Mouse (Mus musculus) inflammation-experienced regulatory T-cells, adult 6 months (primary cell): Measurements from ENCODE around the gene Triobp. TPM values are rescaled to one million over a fixed set of nuclear protein-coding genes. Genes with fewer than 3 reads are reported as not detected.
"Not testable (repeated sequence)": the region's sequence is repeated elsewhere in the genome, so short reads cannot be mapped to it uniquely, and the experiment has no call there.

ENCODE experiments used
- ATAC-seq: one replicate; pipeline ENCODE4 v1.8.0; 2017
- polyA plus RNA-seq, 3 experiments: library from polyadenylated mRNA; unstranded; fragments of 100-300 nt; shearing (Covaris generic); gene quantifications; one replicate each; pipeline ENCODE4 v1.2.1; 2017

Triobp gene
- polyA plus RNA-seq, 3 experiments from 2014 or later: 14.8 to 27.1 (median 20.3) TPM

DNA sequence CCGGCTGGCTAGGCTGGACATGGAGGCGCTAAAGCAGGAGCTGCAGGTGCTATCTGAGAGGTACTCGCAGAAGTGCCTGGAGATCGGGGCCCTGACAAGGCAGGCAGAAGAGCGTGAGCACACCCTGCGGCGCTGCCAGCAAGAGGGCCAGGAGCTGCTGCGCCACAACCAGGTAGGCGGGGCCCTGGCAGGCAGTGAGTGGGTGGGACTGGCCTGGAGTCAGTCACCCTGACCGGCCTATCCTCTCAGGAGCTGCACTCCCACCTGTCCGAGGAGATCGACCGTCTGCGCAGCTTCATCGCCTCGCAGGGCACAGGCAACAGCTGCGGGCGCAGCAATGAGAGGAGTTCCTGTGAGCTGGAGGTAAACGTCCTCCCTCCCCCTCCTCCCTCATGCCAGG, 54.5 kb downstream of the Triobp start:
- ATAC-seq: no peak

GRCm38 (mm10) chr15:79003079-79003478, 55.6 kb downstream of the Triobp start:
- ATAC-seq: no peak

- ATAC-seq: no peak
These were observed 58.1 kb downstream of the Triobp start for GRCm38 (mm10) chr15:79005581-79005980.

- ATAC-seq: no peak
These were observed 59.1 kb downstream of the Triobp start for GRCm38 (mm10) chr15:79006638-79007037.

DNA sequence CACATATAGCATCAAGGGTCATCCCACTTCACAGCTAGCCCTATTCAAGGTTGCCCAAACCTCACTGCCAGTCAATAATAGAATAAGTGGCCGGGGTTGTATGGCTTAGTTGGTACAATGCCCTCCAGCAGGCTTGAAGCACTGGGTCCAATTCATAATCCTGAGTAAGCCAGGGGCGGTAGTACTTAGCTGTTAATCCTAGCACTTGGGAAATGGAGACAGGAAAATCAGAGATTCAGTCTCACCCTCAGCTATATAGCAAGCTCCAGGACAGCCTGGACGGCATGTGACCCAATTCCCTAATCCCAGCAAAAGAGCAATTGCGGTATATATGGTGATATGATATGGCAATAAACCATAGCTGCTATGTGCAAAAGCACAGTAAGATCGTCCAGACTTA, 59.5 kb downstream of the Triobp start:
- no peak for ATAC-seq

DNA sequence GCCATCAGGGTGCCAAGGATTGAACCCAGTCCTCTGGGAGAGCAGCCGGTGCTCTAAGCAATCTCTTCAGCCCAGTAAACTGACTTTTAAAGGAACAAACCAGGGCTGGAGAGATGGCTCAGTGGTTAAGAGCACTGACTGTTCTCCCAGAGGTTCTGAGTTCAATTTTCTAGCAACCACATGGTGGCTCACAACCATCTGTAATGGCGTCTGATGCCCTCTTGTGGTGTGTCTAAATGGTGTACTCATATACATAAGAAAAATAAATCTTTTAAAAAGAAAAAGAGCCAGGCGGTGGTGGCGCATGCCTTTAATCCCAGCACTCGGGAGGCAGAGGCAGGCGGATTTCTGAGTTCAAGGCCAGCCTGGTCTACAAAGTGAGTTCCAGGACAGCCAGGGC, 60.3 kb downstream of the Triobp start:
- not testable (repeated sequence) for ATAC-seq

GRCm38 (mm10) chr15:79009734-79010133, 62.2 kb downstream of the Triobp start:
- no peak for ATAC-seq

- ATAC-seq: no peak
These were observed 64.0 kb downstream of the Triobp start for GRCm38 (mm10) chr15:79011550-79011949.

DNA sequence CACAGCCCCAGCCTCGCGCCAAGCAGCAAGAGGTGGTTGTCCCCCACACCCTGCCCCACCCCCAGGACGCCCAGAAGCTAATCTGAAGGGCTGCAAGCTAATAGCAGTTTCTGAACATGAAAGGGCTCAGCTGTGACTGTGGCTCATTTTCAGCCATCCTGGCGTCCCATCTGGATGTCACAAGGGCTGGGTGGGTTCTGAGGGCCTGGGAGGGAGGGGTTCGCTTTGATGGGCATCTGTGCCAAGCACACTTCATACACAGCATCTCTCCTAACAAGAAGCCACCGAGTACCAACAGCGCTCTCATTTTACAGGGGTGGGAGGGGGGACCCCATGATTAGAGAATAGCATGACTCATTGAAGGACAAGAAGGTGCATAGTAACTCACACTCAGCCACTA, 65.9 kb downstream of the Triobp start:
- ATAC-seq: no peak

- ATAC-seq: no peak
These were observed 70.7 kb downstream of the Triobp start for GRCm38 (mm10) chr15:79018191-79018590.

GRCm38 (mm10) chr15:79018886-79019285, 71.4 kb downstream of the Triobp start:
- ATAC-seq: no peak

GRCm38 (mm10) chr15:79022671-79023230, 75.2 kb downstream of the Triobp start:
- ATAC-seq: no peak

DNA sequence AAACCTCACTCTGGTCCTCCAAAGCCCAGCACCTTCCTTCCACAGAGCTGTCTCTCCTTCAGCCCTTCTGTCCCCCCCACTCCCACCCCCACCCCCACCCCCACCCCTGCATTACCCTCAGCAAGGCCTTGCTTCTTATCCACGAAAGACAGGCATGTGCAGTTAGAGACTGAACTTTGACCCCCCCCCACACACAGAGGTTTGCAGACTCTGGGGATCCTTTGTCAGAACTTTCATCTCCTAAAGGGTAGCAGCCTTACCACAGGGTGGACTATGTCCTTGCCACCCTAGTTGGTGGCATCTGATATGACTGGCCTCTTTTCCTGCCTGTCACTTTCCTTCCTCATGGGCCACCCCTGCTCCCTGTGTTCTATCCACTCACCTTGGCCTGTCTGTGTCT, 75.8 kb downstream of the Triobp start:
- no peak for ATAC-seq

GRCm38 (mm10) chr15:79025687-79026308, 78.3 kb downstream of the Triobp start:
- no peak for ATAC-seq

GRCm38 (mm10) chr15:79026511-79027290, 79.2 kb downstream of the Triobp start:
- no peak for ATAC-seq

DNA sequence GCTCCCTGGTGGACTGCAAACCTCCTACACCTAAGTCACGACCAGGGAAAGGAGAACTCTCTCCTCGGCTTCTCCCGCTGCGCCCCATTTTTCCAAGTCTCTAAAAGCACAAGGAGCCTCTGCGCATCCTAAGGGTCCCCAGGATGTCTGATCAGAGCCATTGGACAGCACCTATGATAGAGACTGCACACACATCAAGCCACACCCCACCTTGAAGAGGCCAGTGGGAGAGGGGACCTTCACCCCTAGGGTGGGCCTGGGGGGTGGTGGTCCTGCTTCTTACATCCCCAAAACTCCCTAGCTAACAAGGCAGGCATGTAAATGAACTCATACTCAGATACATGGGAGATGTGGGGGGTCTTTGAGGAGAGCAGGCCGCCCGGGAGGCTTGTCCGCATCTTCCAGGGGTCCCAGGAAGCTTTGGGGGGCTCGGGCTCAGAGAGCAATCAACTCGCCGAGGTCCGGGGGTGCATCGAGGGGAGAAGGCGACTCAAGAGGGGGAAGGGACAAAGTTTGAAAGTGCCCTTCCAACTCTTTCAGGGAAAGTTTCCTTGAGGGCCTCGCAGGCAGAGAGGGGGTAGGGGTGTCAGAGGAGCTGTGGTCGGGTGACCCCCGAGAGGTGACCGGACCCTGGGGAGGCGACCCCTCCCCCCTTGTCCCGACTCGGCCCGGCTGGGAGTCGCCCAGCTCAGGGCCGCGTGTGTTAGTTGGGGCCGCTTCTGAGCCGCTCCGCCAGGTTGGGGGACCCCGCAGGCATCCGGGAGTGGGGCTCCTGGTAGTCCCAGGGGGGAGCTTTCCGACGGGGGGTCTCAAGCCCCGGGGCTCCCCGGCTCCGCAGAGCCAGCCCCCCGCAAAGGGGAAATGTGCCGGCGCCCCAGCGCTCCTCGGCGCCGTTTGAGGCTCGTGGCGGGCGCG, 80.0 kb downstream of the Triobp start:
- no peak for ATAC-seq

GRCm38 (mm10) chr15:79028237-79028738, 80.8 kb downstream of the Triobp start, which contains the start of gene H1f0:
TSS of gene H1f0 (plus strand) at chr15:79028450.
- ATAC-seq: peak; percentile 75

DNA sequence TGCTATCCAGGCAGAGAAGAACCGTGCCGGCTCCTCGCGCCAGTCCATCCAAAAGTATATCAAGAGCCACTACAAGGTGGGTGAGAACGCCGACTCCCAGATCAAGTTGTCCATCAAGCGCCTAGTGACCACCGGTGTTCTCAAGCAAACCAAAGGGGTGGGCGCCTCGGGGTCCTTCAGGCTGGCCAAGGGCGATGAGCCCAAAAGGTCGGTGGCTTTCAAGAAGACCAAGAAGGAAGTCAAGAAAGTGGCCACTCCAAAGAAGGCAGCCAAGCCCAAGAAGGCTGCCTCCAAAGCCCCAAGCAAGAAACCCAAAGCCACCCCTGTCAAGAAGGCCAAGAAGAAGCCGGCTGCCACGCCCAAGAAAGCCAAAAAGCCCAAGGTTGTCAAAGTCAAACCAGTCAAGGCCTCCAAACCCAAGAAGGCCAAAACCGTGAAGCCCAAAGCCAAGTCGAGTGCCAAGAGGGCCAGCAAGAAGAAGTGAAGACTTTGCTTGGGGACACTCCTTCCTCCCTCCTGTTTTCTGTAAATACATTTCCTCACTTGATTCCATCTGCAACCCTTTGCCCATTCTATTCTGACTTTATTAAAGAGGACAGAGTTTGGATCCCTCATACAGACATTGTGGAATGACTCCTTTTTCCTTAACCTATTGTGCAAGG, 81.4 kb downstream of the Triobp start:
- no peak for ATAC-seq

- ATAC-seq: no peak
These were observed 82.2 kb downstream of the Triobp start for GRCm38 (mm10) chr15:79029519-79030241.

DNA sequence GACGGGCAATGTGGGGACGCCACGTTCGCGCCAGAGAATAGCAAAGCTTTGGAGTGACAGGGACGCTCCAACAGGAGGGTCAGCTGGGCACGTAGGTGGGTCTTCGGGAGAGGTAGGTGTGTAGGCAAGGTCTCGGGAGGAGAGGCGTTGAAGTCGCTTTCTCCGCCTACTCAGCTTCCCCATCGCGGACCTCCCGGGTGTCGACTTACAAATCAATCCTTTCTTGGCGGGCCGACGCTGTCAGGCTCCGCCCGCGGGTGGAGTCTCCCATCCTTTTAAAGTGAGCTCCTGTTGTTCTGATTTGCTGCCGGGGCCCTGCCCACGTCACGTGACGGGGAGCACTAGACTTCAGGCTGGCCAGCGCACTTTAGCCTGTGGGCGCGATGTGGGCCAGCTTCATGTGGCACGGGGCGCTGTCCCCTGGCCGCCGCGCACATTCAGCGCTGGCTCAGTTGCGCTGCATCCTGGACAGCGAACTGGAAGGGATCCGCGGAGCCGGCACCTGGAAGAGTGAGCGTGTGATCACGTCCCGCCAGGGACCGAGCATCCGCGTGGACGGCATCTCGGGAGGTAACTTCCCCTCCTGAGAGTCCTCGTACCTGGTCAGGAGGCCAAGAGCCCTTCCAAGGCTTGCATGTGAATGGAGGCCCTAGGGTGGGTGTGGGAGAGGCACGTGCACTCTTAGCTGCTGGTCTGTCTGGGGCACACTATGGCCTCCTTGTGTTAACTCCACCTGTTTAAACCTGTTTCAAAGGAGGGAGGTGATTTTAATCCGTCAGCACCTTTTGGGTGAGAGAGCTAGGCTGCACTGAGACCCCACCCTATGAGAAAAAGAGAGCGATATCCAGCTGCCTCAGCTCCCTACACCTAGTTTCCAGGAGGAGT, 83.3 kb downstream of the Triobp start:
- peak; percentile 87 for ATAC-seq
